Mouse (Mus musculus) bone marrow macrophage, adult 2 months (primary cell): Measurements from ENCODE around the gene Cnp.

Source experiments
- CTCF ChIP-seq: IDR thresholded peaks from 2 replicates; pipeline ENCODE4 v1.5.1; 2012; ENCODE audit warnings: low read depth, mild to moderate bottlenecking, low read length, moderate library complexity
- POLR2A ChIP-seq: IDR thresholded peaks from 2 replicates; pipeline ENCODE4 v1.6.1; 2012; ENCODE audit warnings: mild to moderate bottlenecking, low read depth, low read length, borderline replicate concordance

- TF ChIP-seq CTCF (no peak), POLR2A (no peak)
Measured at GRCm38 (mm10) chr11:100592346-100593046, 17.8 kb downstream of the Cnp start.
